Mouse (Mus musculus): ENCODE data around the gene Gm21394.
"Not testable (repeated sequence)": the region's sequence is repeated elsewhere in the genome, so short reads cannot be mapped to it uniquely, and the experiment has no call there.

- TF ChIP-seq CTCF, EP300 (IDR thresholded peaks at IDR 0.05): not testable (repeated sequence)
Observed at GRCm38 (mm10) chrY:84564807-84565206, at the start of gene Gm21394.

All from lung, postnatal 0 days (tissue).